Mouse (Mus musculus) naive thymus-derived CD4-positive, alpha-beta T cell, adult 5 months (primary cell): Measurements from ENCODE around the gene Phf1. TPM values are rescaled to one million over a fixed set of nuclear protein-coding genes. Genes with fewer than 3 reads are reported as not detected.

Experiments used
- polyA plus RNA-seq: library from polyadenylated mRNA; unstranded; fragments of 100-300 nt; shearing (Covaris generic); gene quantifications from one replicate; pipeline ENCODE4 v1.2.1, GENCODE M21; 2017

Gene Phf1
- polyA plus RNA-seq = 151 TPM

GRCm38 (mm10) chr17:26932839-26933398 lies at the start of gene Phf1:
Gene Phf1, plus strand, starts transcription at chr17:26933052.

GRCm38 (mm10) chr17:26916711-26917482 lies 16.0 kb upstream of the Phf1 start, which contains the start of gene Kifc5b:
Gene Kifc5b, plus strand, starts transcription at chr17:26917091.

GRCm38 (mm10) chr17:26939178-26939972 lies 6.5 kb downstream of the Phf1 start, which contains the start of gene Cuta:
Gene Cuta, minus strand, starts transcription at chr17:26939569.

GRCm38 (mm10) chr17:26941031-26941789 lies 8.4 kb downstream of the Phf1 start, which contains the start of gene Syngap1:
Gene Syngap1, plus strand, starts transcription at chr17:26941253.

GRCm38 (mm10) chr17:26972703-26973574 lies 40.1 kb downstream of the Phf1 start, which contains the start of gene Zbtb9:
Gene Zbtb9, plus strand, starts transcription at chr17:26973167.

Other genes starting within 250 kb of the Phf1 start
- 199 TPM for gene Crebrf, start 217.4 kb upstream of the Phf1 start, polyA plus RNA-seq
- 20.7 TPM for gene Bnip1, start 152.0 kb upstream of the Phf1 start, polyA plus RNA-seq
- gene Nkx2-5, start 88.0 kb upstream of the Phf1 start, polyA plus RNA-seq = not detected
- 1.4 TPM for gene Kifc5b, start 16.0 kb upstream of the Phf1 start, polyA plus RNA-seq
- gene Cuta, start 6.5 kb downstream of the Phf1 start, polyA plus RNA-seq = 114 TPM
- 0.07 TPM for gene Syngap1, start 8.2 kb downstream of the Phf1 start, polyA plus RNA-seq
- gene Zbtb9, start 40.1 kb downstream of the Phf1 start, polyA plus RNA-seq = 33.5 TPM
- gene Bak1, start 96.0 kb downstream of the Phf1 start, polyA plus RNA-seq = 0.47 TPM
- 37.5 TPM for gene Itpr3, start 124.3 kb downstream of the Phf1 start, polyA plus RNA-seq
- 48.6 TPM for gene Uqcc2, start 200.9 kb downstream of the Phf1 start, polyA plus RNA-seq
- not detected for gene Ip6k3, start 234.7 kb downstream of the Phf1 start, polyA plus RNA-seq